Mouse (Mus musculus) CH12.LX (cell line): ENCODE data around the gene Vwa7.

Source experiments
- CTCF ChIP-seq, 2 experiments: IDR thresholded peaks in 1 of 2; conservative IDR thresholded peaks in 1 of 2; 2 replicates each; pipeline ENCODE4 v1.5.1; 2011 to 2012; ENCODE audit warnings: low read depth in 2 of 2, low read length in 2 of 2, improper control_type of control experiment in 1 of 2, inconsistent platforms in 1 of 2, mild to moderate bottlenecking in 1 of 2, moderate library complexity in 1 of 2
- ELF1 ChIP-seq: IDR thresholded peaks from 2 replicates; pipeline ENCODE4 v1.6.1; 2014; ENCODE audit warnings: low read depth, mild to moderate bottlenecking, inconsistent platforms, low read length, improper control_type of control experiment
- IRF4 ChIP-seq: IDR thresholded peaks from 2 replicates; pipeline ENCODE4 v1.6.1; 2014; ENCODE audit warnings: low read depth, mild to moderate bottlenecking, inconsistent platforms, low read length, improper control_type of control experiment
- MAX ChIP-seq: IDR thresholded peaks from 2 replicates; pipeline ENCODE4 v1.6.1; 2011; ENCODE audit warnings: low read length, improper control_type of control experiment
- ZMIZ1 ChIP-seq: IDR thresholded peaks from 2 replicates; pipeline ENCODE4 v1.6.1; 2012; ENCODE audit warnings: low read depth, mild to moderate bottlenecking, inconsistent platforms, low read length, improper control_type of control experiment

DNA sequence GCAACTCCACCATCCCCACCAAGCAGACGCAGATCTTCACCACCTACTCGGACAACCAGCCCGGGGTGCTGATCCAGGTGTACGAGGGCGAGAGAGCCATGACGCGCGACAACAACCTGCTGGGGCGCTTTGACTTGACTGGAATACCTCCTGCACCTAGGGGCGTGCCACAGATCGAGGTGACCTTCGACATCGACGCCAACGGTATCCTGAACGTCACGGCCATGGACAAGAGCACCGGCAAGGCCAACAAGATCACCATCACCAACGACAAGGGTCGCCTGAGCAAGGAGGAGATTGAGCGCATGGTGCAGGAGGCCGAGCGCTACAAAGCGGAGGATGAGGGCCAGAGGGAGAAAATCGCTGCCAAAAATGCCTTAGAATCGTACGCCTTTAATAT, 38.1 kb upstream of the Vwa7 start:
- no peak for TF ChIP-seq IRF4
- no peak for TF ChIP-seq ZMIZ1
- no peak for TF ChIP-seq CTCF (conservative IDR thresholded peaks at IDR 0.05 in 1 of 2, IDR thresholded peaks at IDR 0.05 in 1 of 2; ENCODE audit: low read depth in 2 of 2, low read length in 2 of 2)
- TF ChIP-seq MAX, result no peak
- TF ChIP-seq ELF1, result no peak
